Mouse (Mus musculus): ENCODE results near the gene Bcl2l12. TPM values are rescaled to one million over a fixed set of nuclear protein-coding genes. Genes with fewer than 3 reads are reported as not detected.
A peak's percentile ranks its signal among the peaks of the same experiment; 100 is the strongest.

The Bcl2l12 gene
- polyA plus RNA-seq, 2 experiments: 11.4 to 11.7 TPM

DNA sequence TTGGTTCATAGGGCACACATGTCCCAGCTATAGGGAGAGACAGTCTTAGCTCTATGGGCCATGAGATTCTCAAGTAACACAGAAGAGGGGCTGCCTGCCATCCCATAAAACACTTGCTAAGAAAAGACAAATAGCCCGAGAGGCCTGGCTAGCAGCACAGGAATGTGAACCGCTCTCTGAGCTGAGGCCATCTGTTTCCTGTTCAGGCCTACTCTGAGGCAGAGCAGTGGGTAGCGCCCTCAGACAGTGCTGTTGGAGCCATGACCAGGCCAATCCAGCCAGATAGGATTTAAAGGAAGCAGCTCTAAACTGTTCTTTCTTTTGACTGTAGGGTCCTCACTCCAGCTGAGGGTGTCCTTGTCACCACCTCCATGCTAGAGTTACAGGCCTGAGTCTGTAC, 6.0 kb upstream of the Bcl2l12 start:
- ATAC-seq (ENCODE audit: insufficient read depth) (no peak), DNase-seq (ENCODE audit: low read depth in 3 of 3, low spot score in 3 of 3) (no peak)
- WGBS (ENCODE audit: insufficient replicate concordance): 62% methylated on average over 3 of the region's 3 CpGs
- H3K4me1 ChIP-seq (replicated peaks; ENCODE audit: control insufficient read depth in 2 of 2, insufficient read depth in 2 of 2, low read length in 1 of 2): no peaks in the 10 kb centered on the region
- TF ChIP-seq EP300 (IDR thresholded peaks at IDR 0.05; ENCODE audit: low read depth): no peak
- no peak for TF ChIP-seq CTCF (IDR thresholded peaks at IDR 0.05; ENCODE audit: low read depth)
- no peak overlapping the region for H3K4me2 ChIP-seq (ENCODE audit: low read depth)
- no peak overlapping the region for H3K27ac ChIP-seq
- H3K9me3 ChIP-seq (ENCODE audit: control insufficient read depth, low read length): no peaks in the 10 kb centered on the region
- peaks cover 83% of the 10 kb centered on the region for H3K36me3 ChIP-seq (replicated peaks; ENCODE audit: control insufficient read depth, insufficient read depth, low read depth)
- no peak overlapping the region for H3K4me3 ChIP-seq (ENCODE audit: insufficient read depth in 1 of 2, low read depth in 2 of 2, low read length in 2 of 2)
- H3K27me3 ChIP-seq (ENCODE audit: control insufficient read depth, insufficient read depth, low read length): no peaks in the 10 kb centered on the region
- no peak overlapping the region for H3K9ac ChIP-seq (replicated peaks)

DNA sequence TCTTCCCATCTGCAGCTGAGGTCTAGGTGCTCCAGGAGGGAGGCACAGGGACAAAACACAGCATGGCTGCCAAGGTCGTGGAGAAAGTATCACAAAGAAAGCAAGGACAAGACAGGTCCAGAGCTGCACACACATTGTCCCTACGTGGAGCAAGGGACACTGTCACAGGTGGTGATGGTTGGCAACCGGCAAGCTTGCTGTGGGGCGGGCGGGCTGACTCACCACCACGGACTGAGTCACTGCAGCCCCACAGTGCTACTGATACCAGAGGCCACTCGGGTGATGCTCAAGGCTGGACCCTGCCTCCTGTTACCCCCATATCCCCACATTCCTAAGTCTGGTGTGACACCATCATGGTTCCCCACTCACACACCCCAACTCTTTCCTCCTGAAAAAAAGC, 3.9 kb upstream of the Bcl2l12 start:
- Histone ChIP-seq H3K4me3 (ENCODE audit: insufficient read depth in 1 of 2, low read depth in 2 of 2, low read length in 2 of 2) (no peak overlapping the region), H3K9ac (replicated peaks) (no peak overlapping the region), H3K4me1 (replicated peaks; ENCODE audit: control insufficient read depth in 2 of 2, insufficient read depth in 2 of 2, low read length in 1 of 2) (peaks cover 3 to 5% of the 10 kb centered on the region in 2 experiments; a peak in 3 of 4 replicates), H3K27ac (no peak overlapping the region), H3K36me3 (replicated peaks; ENCODE audit: control insufficient read depth, insufficient read depth, low read depth) (peaks cover 69% of the 10 kb centered on the region), H3K9me3 (ENCODE audit: control insufficient read depth, low read length) (no peaks in the 10 kb centered on the region), H3K4me2 (ENCODE audit: low read depth) (no peak overlapping the region), H3K27me3 (ENCODE audit: control insufficient read depth, insufficient read depth, low read length) (no peaks in the 10 kb centered on the region)
- ATAC-seq (ENCODE audit: insufficient read depth) (no peak), DNase-seq (ENCODE audit: low read depth in 3 of 3, low spot score in 3 of 3) (no peak)
- no peak for TF ChIP-seq CTCF (IDR thresholded peaks at IDR 0.05; ENCODE audit: low read depth)
- 67% methylated on average over 7 of the region's 7 CpGs for WGBS (ENCODE audit: insufficient replicate concordance)

DNA sequence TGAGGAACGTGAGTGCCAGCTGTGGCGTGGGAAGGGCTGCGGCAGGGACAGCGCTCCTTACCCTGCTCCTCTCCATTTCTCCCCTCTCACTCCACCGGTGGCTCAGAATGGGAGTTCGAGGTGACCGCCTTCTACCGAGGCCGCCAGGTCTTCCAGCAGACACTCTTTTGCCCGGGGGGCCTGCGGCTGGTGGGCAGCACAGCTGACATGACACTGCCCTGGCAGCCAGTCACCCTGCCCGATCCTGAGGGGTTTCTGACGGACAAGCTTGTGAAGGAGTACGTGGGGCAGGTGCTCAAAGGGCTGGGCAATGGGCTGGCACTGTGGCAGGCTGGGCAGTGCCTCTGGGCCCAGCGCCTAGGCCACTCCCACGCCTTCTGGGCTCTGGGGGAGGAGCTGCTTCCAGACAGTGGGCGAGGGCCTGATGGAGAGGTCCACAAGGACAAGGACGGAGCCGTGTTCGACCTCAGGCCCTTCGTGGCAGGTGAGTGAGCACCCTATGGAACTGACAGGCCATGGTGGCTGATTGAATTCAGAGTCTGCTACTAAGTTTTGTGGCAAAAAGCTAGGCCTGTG, 2.1 kb upstream of the Bcl2l12 start:
- no peak overlapping the region for H3K4me3 ChIP-seq (ENCODE audit: insufficient read depth in 1 of 2, low read depth in 2 of 2, low read length in 2 of 2)
- H3K9ac ChIP-seq (replicated peaks): no peak overlapping the region
- DNase-seq (ENCODE audit: low read depth in 3 of 3, low spot score in 3 of 3) (no peak), ATAC-seq (ENCODE audit: insufficient read depth) (no peak)
- peaks cover 51% of the 10 kb centered on the region for H3K36me3 ChIP-seq (replicated peaks; ENCODE audit: control insufficient read depth, insufficient read depth, low read depth)
- WGBS (ENCODE audit: insufficient replicate concordance): 82% methylated on average over 21 of the region's 21 CpGs
- H3K4me1 ChIP-seq (replicated peaks; ENCODE audit: control insufficient read depth in 2 of 2, insufficient read depth in 2 of 2, low read length in 1 of 2): peaks cover 7 to 11% of the 10 kb centered on the region in 2 experiments; a peak in 3 of 4 replicates
- H3K9me3 ChIP-seq (ENCODE audit: control insufficient read depth, low read length): no peaks in the 10 kb centered on the region
- no peak overlapping the region for H3K4me2 ChIP-seq (ENCODE audit: low read depth)
- no peak for TF ChIP-seq EP300 (IDR thresholded peaks at IDR 0.05; ENCODE audit: low read depth)
- no peak for TF ChIP-seq CTCF (IDR thresholded peaks at IDR 0.05; ENCODE audit: low read depth)
- no peak overlapping the region for H3K27ac ChIP-seq
- no peaks in the 10 kb centered on the region for H3K27me3 ChIP-seq (ENCODE audit: control insufficient read depth, insufficient read depth, low read length)

DNA sequence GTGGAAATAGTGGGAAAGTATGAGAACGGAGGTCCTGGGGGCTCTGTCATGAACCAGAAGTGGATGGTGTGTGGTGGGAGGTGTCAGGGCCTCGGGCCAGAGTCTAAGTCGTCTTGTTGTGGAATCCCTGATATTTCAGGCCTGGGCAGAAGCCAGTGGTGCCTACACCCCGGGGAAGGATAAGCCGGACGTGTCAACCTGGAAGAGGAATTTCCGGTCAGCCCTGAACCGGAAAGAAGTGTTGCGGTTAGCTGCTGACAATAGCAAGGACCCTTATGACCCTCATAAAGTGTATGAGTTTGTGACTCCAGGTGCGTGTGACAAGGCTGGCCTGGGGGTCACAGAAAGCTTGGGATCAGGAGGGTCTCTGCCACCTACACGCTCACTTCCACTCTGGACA, 1.2 kb upstream of the Bcl2l12 start:
- no peak for DNase-seq (ENCODE audit: low read depth in 3 of 3, low spot score in 3 of 3)
- TF ChIP-seq CTCF (IDR thresholded peaks at IDR 0.05; ENCODE audit: low read depth): no peak
- TF ChIP-seq EP300 (IDR thresholded peaks at IDR 0.05; ENCODE audit: low read depth): no peak
- H3K4me3 ChIP-seq (ENCODE audit: insufficient read depth in 1 of 2, low read depth in 2 of 2, low read length in 2 of 2): no peak overlapping the region
- peaks cover 7 to 11% of the 10 kb centered on the region in 2 experiments; a peak in 3 of 4 replicates for H3K4me1 ChIP-seq (replicated peaks; ENCODE audit: control insufficient read depth in 2 of 2, insufficient read depth in 2 of 2, low read length in 1 of 2)
- H3K9ac ChIP-seq (replicated peaks): no peak overlapping the region
- H3K4me2 ChIP-seq (ENCODE audit: low read depth): peak overlapping the region; percentile 99; the same call in 1 of the 2 replicates
- no peak for ATAC-seq (ENCODE audit: insufficient read depth)
- peaks cover 43% of the 10 kb centered on the region for H3K36me3 ChIP-seq (replicated peaks; ENCODE audit: control insufficient read depth, insufficient read depth, low read depth)
- H3K27ac ChIP-seq: no peak overlapping the region
- H3K9me3 ChIP-seq (ENCODE audit: control insufficient read depth, low read length): no peaks in the 10 kb centered on the region
- no peaks in the 10 kb centered on the region for H3K27me3 ChIP-seq (ENCODE audit: control insufficient read depth, insufficient read depth, low read length)
- 79% methylated on average over 11 of the region's 11 CpGs for WGBS (ENCODE audit: insufficient replicate concordance)

DNA sequence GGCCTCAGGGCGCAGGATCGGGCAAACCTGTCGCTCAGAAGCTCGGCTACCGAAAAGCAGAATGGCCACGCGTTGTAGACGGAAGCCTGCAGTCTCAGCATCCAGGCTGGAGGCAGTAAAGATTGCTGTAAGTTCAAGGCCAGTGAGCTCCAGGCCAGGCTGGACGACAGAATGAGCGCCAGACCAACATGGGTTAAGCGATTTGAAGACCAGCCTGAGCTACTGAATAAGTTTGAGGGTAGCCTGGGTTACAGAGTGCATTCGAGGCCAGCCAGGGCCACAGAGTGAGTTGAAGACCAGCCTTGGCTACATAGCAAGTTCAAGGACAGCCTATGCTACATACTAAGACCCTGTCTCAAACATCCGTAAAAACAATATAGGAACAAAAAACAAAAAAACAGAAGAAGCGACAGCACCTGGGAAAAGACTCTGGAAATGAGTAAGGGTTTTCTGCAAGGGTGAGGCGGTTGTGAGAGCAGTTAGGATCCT, 528 bp downstream of the Bcl2l12 start:
- H3K36me3 ChIP-seq (replicated peaks; ENCODE audit: control insufficient read depth, insufficient read depth, low read depth): peaks cover 31% of the 10 kb centered on the region
- 2% methylated on average over 15 of the region's 15 CpGs for WGBS (ENCODE audit: insufficient replicate concordance)
- H3K4me3 ChIP-seq (ENCODE audit: insufficient read depth in 1 of 2, low read depth in 2 of 2, low read length in 2 of 2): peak overlapping the region; percentile 74 to 81
- peak overlapping the region; percentile 99 for H3K4me2 ChIP-seq (ENCODE audit: low read depth)
- TF ChIP-seq CTCF (IDR thresholded peaks at IDR 0.05; ENCODE audit: low read depth): no peak
- no peak for TF ChIP-seq EP300 (IDR thresholded peaks at IDR 0.05; ENCODE audit: low read depth)
- peak overlapping the region; percentile 83 for H3K9ac ChIP-seq (replicated peaks)
- H3K27me3 ChIP-seq (ENCODE audit: control insufficient read depth, insufficient read depth, low read length): no peaks in the 10 kb centered on the region
- ATAC-seq (ENCODE audit: insufficient read depth) (peak; percentile 3; the same call in 1 of the 2 replicates), DNase-seq (ENCODE audit: low read depth in 3 of 3, low spot score in 3 of 3) (no peak)
- H3K4me1 ChIP-seq (replicated peaks; ENCODE audit: control insufficient read depth in 2 of 2, insufficient read depth in 2 of 2, low read length in 1 of 2): peaks cover 7 to 11% of the 10 kb centered on the region in 2 experiments; a peak in 3 of 4 replicates
- H3K27ac ChIP-seq: peak overlapping the region; percentile 91
- no peaks in the 10 kb centered on the region for H3K9me3 ChIP-seq (ENCODE audit: control insufficient read depth, low read length)

Data from liver, embryonic 14.5 days (tissue).